Mouse (Mus musculus): ENCODE measurements at regions not wholly inside any gene's neighbourhood (a gene's known extent, or its start where the extent isn't known, plus 50 kb on each side); places are given as distances from the start of the nearest gene placed in this dataset.
A peak's percentile ranks its signal among the peaks of the same experiment; 100 is the strongest.

DNA sequence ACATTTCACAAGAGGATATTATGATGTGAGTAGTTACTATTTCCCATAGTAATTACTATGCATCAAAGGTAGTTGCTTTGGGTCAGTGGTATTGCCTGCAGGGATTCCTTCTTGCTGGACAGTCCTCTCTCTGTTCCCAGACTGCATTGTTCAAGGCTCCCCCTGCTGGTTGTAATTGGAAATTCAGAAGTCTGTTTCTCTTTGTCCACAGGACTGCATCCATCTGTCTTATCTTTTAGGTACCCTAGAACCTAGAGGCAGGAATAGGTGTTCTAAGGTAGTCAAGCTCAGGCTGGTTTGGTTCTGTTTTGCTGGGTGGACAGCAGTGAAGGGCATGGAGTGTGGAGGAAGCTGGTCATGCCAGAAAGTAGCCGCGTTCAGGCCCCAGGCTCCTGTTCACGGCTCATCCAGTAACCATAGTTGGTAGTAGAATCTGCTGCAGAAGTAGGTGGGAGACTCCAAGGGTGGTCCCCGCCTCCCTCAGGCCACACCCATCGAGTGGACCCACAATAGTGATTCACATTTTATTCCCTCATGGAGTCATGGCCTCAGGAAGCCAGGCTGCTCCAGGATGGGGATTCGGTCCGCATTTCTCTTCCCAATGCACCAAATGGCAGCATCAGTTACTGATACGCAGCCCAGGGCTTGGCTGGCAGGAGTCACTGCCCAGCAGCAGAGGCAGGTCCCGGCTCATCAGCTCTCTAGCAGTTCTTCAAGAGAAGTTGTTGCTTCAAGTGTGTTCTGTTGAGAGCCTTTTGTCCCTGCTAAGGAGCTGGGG lies 51.7 kb upstream of the Caprin1 start:
- DNase-seq (ENCODE audit: low read depth, low spot score): peak; percentile 73

DNA sequence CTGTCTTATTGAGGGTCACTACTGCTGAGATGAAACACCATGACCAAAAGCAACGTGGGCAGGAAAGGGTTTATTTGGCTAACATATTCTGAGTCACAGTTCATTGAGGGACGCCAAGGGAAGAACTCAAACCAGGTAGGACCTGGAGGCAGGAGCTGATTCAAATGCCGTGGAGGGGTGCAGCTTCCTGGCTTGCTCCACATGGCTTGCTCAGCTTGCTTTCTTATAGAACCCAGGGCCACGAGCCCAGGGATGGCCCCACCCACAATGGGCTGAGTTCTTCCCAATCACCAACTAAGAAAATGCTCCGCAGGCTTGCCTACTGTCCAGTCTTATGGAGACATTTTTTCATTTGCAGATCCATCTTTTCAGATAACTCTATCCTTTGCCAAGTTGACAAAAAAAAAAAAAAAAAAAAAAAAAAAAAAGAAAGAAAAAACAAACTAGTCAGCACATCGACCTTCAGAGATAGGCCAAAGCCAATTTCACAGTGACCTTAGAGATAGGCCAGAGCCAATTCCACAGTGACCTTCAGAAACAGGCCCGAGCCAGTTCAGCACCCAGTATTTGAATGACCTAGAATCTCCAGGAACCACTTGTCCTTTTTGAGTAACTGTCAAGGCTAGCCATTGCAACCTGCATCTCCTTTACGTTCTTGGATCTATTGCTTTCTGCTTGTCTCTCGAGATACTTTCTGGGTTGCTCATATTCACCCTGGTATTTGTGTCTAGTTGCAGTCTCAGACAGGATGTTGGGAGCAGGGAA lies 52.5 kb upstream of the Caprin1 start:
- DNase-seq (ENCODE audit: low read depth, low spot score): no peak

DNA sequence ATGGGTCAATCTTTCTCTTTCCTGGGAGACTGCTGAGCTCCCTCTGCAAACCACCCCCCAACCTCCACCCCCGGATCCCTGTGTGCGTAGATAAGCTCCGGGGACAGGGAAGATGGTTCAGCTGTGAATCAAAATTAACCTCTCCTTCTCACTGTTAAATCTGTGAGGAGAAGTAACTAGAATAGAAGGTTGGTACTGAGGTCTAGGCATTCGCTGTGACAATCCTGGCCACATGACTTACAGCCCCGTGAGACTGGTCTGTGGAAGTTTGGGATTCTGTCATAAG lies 53.0 kb upstream of the Caprin1 start:
- DNase-seq (ENCODE audit: low read depth, low spot score): no peak

DNA sequence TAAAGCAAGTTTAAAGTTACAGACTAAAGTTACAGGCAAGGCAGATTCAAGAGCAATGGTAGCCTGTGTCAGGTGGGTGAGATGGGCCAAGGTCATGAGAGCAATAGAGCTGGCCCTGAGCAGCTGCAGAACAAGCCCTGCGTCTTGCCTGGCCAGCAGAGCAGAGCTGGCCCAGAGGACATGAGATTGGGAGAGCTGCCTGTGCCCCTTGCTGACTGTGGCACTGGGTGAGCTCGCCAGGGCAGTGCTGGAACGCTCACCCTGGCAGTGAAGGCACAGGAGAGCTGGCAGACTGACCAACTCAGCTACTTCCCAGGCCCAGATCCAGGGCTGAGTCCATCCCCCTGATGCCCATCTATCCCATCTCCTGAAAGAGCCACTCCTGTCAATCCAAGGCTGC lies 53.7 kb upstream of the Caprin1 start:
- no peak for DNase-seq (ENCODE audit: low read depth, low spot score)

DNA sequence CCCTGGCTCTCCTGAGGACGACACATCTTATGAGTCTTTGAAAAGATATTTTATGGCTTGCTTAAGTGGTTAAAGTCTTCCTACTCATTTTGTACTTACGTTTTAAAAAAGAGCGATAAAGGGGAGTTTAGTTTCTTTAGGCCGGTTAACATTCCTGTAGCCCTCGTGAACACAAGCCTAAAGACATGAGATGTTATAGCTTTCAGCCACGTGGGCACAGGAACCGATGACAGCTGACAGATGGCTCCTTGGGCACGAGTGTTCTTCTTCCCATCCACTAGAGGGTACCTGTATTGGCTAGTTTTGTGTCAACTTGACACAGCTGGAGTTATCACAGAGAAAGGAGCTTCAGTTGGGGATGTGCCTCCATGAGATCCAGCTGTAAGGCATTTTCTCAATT lies 63.8 kb upstream of the Caprin1 start:
- no peak for DNase-seq (ENCODE audit: low read depth, low spot score)

GRCm38 (mm10) chr2:103864254-103864653 lies 66.8 kb upstream of the Caprin1 start:
- no peak for DNase-seq (ENCODE audit: low read depth, low spot score)

- DNase-seq (ENCODE audit: low read depth, low spot score): peak; percentile 85
These were observed 68.1 kb upstream of the Caprin1 start for GRCm38 (mm10) chr2:103865319-103866171.

DNA sequence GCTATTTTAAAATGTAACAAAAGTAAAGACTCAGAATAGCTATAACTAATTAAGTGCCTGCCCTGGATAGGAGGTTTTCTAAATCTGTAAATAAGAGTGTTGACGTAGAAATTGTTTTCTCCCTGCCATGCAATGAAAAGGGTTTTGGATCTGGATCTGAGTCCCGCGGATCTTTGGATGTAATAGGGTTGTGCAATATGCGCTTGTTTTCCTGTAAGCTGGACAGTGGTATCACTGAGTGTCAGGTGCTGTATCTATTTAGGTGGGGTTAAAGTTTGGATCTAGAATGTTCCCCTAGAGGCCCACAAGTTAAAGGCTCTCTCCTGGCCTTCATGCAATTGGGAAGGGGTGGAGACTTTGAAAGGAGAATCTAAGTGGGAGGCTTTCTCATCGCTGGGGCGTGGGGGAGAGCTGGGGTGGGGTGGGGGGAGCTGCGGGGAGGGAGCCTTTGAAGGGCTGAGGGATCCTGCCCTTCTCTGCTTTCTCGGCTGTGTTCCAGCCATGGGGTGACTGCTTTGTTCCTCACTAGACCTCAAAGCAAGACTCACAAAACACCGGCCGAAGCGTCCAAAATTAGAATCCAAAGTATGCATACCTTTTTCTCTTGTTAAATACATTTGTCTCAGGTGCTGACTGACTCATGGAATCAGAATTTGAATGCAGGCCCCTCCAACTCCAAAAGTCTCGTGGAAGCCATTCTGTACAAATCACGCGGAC lies 70.0 kb upstream of the Caprin1 start:
- DNase-seq (ENCODE audit: low read depth, low spot score): peak; percentile 58

GRCm38 (mm10) chr2:103867958-103868330 lies 70.5 kb upstream of the Caprin1 start:
- DNase-seq (ENCODE audit: low read depth, low spot score): peak; percentile 72

DNA sequence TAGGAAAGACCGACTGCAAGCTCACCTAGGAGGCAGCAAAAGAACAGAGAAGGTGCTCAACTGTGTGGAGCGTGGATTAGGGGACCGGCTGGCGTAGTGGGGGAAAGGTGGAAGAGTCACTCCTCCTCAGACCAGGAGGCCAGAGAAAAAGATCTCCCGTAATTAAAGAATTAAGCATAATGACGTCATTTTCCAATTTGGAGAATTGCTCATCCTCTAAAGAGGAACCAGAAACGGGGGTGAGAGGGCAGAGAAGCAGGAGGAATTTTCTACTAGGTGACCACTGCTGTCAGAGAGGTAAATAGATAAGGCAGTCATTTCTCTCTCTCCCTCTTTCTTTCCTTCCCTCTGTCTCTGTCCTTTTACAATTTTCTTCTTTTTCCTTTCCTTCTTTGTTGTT lies 71.2 kb upstream of the Caprin1 start:
- DNase-seq (ENCODE audit: low read depth, low spot score): no peak

GRCm38 (mm10) chr2:103871522-103872276 lies 74.2 kb upstream of the Caprin1 start:
- DNase-seq (ENCODE audit: low read depth, low spot score): peak; percentile 89

DNA sequence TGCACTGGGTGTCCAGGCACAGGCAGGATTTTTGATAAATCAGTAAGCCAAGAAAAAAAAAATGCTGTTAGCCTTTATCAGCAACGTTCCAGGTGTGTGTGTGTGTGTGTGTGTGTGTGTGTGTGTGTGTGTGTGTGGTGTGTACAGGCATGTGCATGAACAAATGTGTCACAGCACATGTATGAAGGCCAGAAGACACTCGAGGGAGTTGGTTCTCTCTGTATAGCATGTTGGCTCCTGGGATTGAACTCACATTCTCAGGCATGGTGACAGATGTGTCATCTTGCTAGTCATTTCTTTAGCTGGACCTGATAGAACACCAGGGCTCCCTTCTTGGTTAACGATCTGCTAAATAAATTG lies 74.8 kb upstream of the Caprin1 start:
- no peak for DNase-seq (ENCODE audit: low read depth, low spot score)

- DNase-seq (ENCODE audit: low read depth, low spot score): no peak
These were observed 75.9 kb upstream of the Caprin1 start for GRCm38 (mm10) chr2:103873381-103873780.

GRCm38 (mm10) chr2:103874466-103874865 lies 77.0 kb upstream of the Caprin1 start:
- no peak for DNase-seq (ENCODE audit: low read depth, low spot score)

DNA sequence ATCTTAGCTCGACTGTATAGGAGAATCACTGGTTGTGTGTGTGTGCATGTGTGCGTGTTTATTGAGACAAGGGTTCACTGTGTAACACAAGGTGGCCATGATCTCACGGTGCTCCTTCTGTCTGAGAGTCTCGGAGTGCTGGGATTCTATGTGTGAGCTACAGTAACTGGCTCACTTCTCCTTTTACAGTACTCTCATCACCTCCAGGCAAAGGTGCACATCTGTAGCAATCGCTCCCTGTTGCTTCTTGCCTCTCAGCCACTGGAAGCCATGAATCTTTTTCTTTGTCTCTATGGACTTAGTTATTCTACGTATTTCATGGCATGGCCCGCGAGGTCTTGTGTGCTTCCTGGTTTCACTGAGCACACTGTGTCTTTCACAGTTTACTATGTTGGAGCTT lies 78.3 kb upstream of the Caprin1 start:
- no peak for DNase-seq (ENCODE audit: low read depth, low spot score)

DNA sequence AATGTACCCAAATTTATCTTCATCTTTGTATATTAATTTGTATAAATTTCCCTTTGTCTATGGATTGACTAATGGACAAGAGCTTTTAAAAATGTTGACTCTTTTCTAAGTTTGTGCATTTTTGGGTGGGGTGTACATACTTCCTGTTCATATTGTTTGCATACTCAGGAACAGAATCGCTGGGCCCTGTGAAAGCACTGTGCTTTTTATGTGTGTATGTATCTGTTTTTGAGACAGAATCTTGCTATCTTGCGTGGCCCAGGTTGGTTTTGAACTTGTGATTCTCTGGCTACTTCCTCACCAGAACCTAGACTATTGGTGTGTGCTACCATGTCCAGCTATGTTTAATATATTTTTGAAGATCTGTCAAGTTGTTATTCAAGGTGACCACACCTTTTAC lies 78.8 kb upstream of the Caprin1 start:
- no peak for DNase-seq (ENCODE audit: low read depth, low spot score)

- no peak for DNase-seq (ENCODE audit: low read depth, low spot score)
These were observed 76.6 kb upstream of the Lmo2 start for GRCm38 (mm10) chr2:103881026-103881763.

GRCm38 (mm10) chr2:103884926-103885325 lies 72.9 kb upstream of the Lmo2 start:
- DNase-seq (ENCODE audit: low read depth, low spot score): peak; percentile 16

DNA sequence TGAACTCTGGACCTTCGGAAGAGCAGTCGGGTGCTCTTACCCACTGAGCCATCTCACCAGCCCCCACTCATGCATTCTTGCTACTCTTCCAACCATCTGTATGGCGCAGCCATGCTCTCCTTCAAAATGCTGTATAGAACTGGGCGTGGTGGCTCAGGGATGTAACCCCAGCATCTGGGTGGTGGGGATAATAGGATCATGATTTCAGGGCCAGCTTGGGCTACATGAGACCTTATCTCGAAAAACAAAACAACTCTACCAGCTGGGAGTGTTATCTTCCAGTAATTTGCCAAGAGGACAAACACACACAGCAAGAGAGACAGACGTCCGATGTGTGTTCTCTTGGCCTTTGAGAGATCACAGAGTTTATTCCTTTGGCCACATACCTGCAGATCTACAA lies 69.8 kb upstream of the Lmo2 start:
- DNase-seq (ENCODE audit: low read depth, low spot score): no peak

DNA sequence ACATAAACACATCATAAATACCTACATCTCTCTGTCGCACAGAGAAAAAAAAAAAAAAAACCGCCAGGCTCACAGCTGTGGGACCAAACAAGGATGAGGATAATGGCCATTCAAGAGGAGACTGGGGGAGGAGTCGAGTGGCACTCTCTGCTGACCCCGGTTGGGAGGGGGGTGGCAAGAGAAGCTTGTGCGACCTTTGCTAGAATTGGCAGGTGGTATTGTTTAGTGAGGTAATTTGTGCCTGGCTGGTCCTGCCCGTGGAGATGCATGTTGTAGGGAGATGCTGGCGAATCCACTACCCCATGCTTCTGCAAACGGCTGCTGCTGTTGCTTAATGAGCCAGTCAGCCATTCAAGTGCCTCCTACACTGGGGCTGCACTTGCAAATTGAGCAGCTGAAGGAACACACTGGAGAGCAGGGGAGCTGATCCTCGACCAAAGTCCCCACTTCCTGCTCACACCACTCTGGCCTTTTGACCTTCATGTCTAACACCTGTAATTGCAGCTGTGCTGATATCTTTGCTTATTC lies 66.5 kb upstream of the Lmo2 start:
- peak; percentile 29 for DNase-seq (ENCODE audit: low read depth, low spot score)
